In the genomic region with DNA sequence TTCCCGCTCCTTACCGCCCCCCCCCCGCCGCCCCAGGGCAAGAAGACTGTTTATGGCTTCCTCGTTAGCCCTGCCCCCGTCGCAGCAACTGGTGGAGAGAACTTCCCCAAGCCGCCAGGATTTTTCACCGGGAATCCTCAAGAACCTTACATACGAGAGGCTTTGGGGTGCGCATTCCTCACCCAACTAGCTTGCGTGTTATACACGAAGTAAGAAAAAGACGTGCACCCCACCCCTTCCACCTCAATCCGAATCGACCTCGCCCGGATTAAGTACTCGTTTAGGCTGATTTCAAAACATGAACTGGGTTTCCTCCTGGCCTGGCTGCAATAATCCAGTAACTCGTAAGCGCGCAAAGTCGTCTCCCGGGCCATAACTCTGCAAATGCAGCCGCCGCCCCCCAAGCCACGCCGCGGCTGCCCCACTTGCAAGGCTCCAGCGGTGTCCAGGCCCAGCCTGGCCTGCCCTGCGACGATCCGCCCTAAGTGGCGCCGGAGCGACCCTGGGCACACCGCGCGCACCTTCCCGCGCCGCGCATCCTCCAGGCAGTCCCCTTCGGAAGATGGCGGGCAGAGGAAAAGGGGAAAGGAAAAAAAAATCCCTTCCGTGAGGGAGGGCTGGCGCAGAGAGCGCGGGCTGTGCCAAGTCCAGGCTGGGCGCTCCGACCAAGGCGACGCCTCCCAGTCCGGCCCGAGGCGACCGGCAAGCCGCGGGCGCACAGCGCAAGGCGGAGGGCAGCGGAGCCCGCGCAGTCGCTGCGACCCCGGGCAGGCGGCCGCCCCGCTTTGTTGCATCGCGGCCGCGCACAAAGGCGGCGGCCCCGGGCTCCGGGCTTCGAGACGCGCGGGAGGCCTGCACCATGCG, we compare ENCODE assay signal across 8 mouse cellular contexts. TPM values are rescaled to one million over a fixed set of nuclear protein-coding genes. Genes with fewer than 3 reads are reported as not detected.
A peak's percentile ranks its signal among the peaks of the same experiment; 100 is the strongest.
DNase-seq lines count a peak whose midpoint lies in the region; ATAC-seq lines count a peak whose summit lies in the region.

No protein-coding gene starts in this region.

- H3K9ac ChIP-seq in kidney, embryonic 16.5 days (replicated peaks; ENCODE audit: low read length) = peak overlapping the region; percentile 97

- H3K4me1 ChIP-seq in heart, embryonic 10.5 days = peaks cover 55% of the 10 kb centered on the region
- H3K4me1 ChIP-seq in kidney, embryonic 16.5 days (ENCODE audit: insufficient read depth, low read length) = peaks cover 52% of the 10 kb centered on the region

- peak overlapping the region; percentile 97 for H3K4me3 ChIP-seq in heart, embryonic 10.5 days
- peak overlapping the region; percentile 87 for H3K4me3 ChIP-seq in kidney, embryonic 16.5 days (ENCODE audit: low read length)

- under 1% methylated on average over 84 of the region's 84 CpGs for WGBS in heart, embryonic 10.5 days
- under 1% methylated on average over 80 of the region's 84 CpGs for WGBS in kidney, embryonic 16.5 days

- H3K9me3 ChIP-seq in heart, embryonic 10.5 days = no peaks in the 10 kb centered on the region
- no peaks in the 10 kb centered on the region for H3K9me3 ChIP-seq in kidney, embryonic 16.5 days (ENCODE audit: low read length)

- peaks cover 26% of the 10 kb centered on the region for H3K36me3 ChIP-seq in heart, embryonic 10.5 days
- no peaks in the 10 kb centered on the region for H3K36me3 ChIP-seq in kidney, embryonic 16.5 days (ENCODE audit: insufficient read depth, low read length)

- DNase-seq in 3T3-L1 (ENCODE audit: low read depth, low spot score) (peak; percentile 41), ES-CJ7 (ENCODE audit: low read depth, low spot score) (peak; percentile 45)
- peak; percentile 62 for DNase-seq in embryo, embryonic 11 days
- no peak for DNase-seq in heart, embryonic 10.5 days (ENCODE audit: low spot score)
- DNase-seq in lung, postnatal 10 days = peak; percentile 61
- DNase-seq in right cerebral cortex, postnatal 4 days = peak; percentile 30
- DNase-seq in layer of hippocampus, postnatal 25 days (ENCODE audit: extremely low spot score in 1 of 2, low spot score in 1 of 2) = no peak

- ATAC-seq in kidney, embryonic 16.5 days (ENCODE audit: low FRiP score, low TSS enrichment) = peak; percentile 24

- no peaks in the 10 kb centered on the region for H3K27me3 ChIP-seq in heart, embryonic 10.5 days (ENCODE audit: insufficient read depth, poor library complexity, severe bottlenecking)
- no peaks in the 10 kb centered on the region for H3K27me3 ChIP-seq in kidney, embryonic 16.5 days (ENCODE audit: insufficient read depth, low read length)

- H3K4me2 ChIP-seq in kidney, embryonic 16.5 days (replicated peaks; ENCODE audit: low read depth, low read length) = peak overlapping the region; percentile 84

- H3K27ac ChIP-seq in heart, embryonic 10.5 days = peak overlapping the region; percentile 98
- H3K27ac ChIP-seq in kidney, embryonic 16.5 days (ENCODE audit: low read length) = peak overlapping the region; percentile 97

RNA-seq across cellular contexts. Expression of a gene that starts 32.6 kb away (rescaled TPM):
- polyA plus RNA-seq in heart, embryonic 10.5 days (2016; fragmentation: Nextera tagmentation; extraction: Ambion mirVana) = 90.5 and 135 TPM in 2 replicates
- polyA plus RNA-seq in kidney, embryonic 16.5 days (2015; fragmentation: Nextera tagmentation; extraction: Ambion mirVana) = 103 and 117 TPM in 2 replicates
- total RNA-seq in layer of hippocampus, postnatal 25 days (2021) = 10 to 100 TPM; 51.0 to 53.7 TPM

RNA-seq across cellular contexts. Expression of a gene that starts 32.7 kb away (rescaled TPM):
- 2.3 and 3.3 TPM in 2 replicates for polyA plus RNA-seq in heart, embryonic 10.5 days (2016; fragmentation: Nextera tagmentation; extraction: Ambion mirVana)
- polyA plus RNA-seq in kidney, embryonic 16.5 days (2015; fragmentation: Nextera tagmentation; extraction: Ambion mirVana) = 13.1 and 13.7 TPM in 2 replicates
- total RNA-seq in layer of hippocampus, postnatal 25 days (2021) = 10 to 100 TPM; 24.5 to 25.4 TPM

RNA-seq across cellular contexts. Expression of a gene that starts 40.1 kb away (rescaled TPM):
- polyA plus RNA-seq in heart, embryonic 10.5 days (2016; fragmentation: Nextera tagmentation; extraction: Ambion mirVana) = 44.3 and 57.8 TPM in 2 replicates
- polyA plus RNA-seq in kidney, embryonic 16.5 days (2015; fragmentation: Nextera tagmentation; extraction: Ambion mirVana) = 67.3 and 70.5 TPM in 2 replicates
- total RNA-seq in layer of hippocampus, postnatal 25 days (2021) = 10 to 100 TPM; 27.6 to 32.6 TPM

RNA-seq across cellular contexts. Expression of a gene that starts 48.0 kb away (rescaled TPM):
- 5.1 and 8.1 TPM in 2 replicates for polyA plus RNA-seq in heart, embryonic 10.5 days (2016; fragmentation: Nextera tagmentation; extraction: Ambion mirVana)
- 7.1 TPM in 2 replicates for polyA plus RNA-seq in kidney, embryonic 16.5 days (2015; fragmentation: Nextera tagmentation; extraction: Ambion mirVana)
- total RNA-seq in layer of hippocampus, postnatal 25 days (2021) = 10 to 100 TPM; 12.5 to 12.8 TPM

Comparison
In these comparisons a context has a peak if more than half of its experiments do, and no peak if none do; other contexts are left out.
1. DNase-seq: peak in 3T3-L1 (single experiment), ES-CJ7 (single experiment), embryo, embryonic 11 days (single experiment), lung, postnatal 10 days (single experiment) and right cerebral cortex, postnatal 4 days (single experiment); none in heart, embryonic 10.5 days (single experiment) and layer of hippocampus, postnatal 25 days (0 of 2).